Mouse (Mus musculus) neural tube, embryonic 15.5 days (tissue): ENCODE results near the gene Ostn. TPM values are rescaled to one million over a fixed set of nuclear protein-coding genes. Genes with fewer than 3 reads are reported as not detected.

ENCODE experiments used
- ATAC-seq: fragments of 200-750 bp; cut with Nextera tagmentation; 2 replicates; pipeline ENCODE4 v1.8.0; 2017; ENCODE audit warnings: mild to moderate bottlenecking, moderate TSS enrichment, moderate library complexity; ENCODE audit not compliant: low FRiP score
- H3K27ac ChIP-seq: fragments of 300-500 bp; sonication (generic); replicated peaks from 2 replicates; pipeline ENCODE4 v1.5.1; 2015; ENCODE audit warnings: mild to moderate bottlenecking, inconsistent platforms
- H3K27me3 ChIP-seq: fragments of 300-500 bp; sonication (generic); replicated peaks from 2 replicates; pipeline ENCODE4 v1.6.1; 2015; ENCODE audit warnings: inconsistent platforms
- H3K36me3 ChIP-seq: fragments of 300-500 bp; sonication (generic); 2 replicates; pipeline ENCODE4 v1.6.1; 2015; ENCODE audit warnings: inconsistent platforms
- H3K4me1 ChIP-seq: fragments of 300-500 bp; sonication (generic); 2 replicates; pipeline ENCODE4 v1.6.1; 2015; ENCODE audit warnings: inconsistent platforms
- H3K4me2 ChIP-seq: fragments of 300-500 bp; sonication (generic); 2 replicates; pipeline ENCODE4 v1.6.1; 2015; ENCODE audit warnings: inconsistent platforms, mild to moderate bottlenecking, moderate library complexity
- H3K4me3 ChIP-seq: fragments of 300-500 bp; sonication (generic); replicated peaks from 2 replicates; pipeline ENCODE4 v1.5.1; 2015; ENCODE audit warnings: mild to moderate bottlenecking, inconsistent platforms
- H3K9ac ChIP-seq: fragments of 300-500 bp; sonication (generic); replicated peaks from 2 replicates; pipeline ENCODE4 v1.6.1; 2015; ENCODE audit warnings: mild to moderate bottlenecking, inconsistent platforms
- H3K9me3 ChIP-seq: fragments of 300-500 bp; sonication (generic); replicated peaks from 2 replicates; pipeline ENCODE4 v1.6.1; 2016; ENCODE audit warnings: inconsistent platforms
- WGBS: fragments of 180-500 bp; shearing (Covaris S2); methylation state at CpG from one replicate; pipeline ENCODE4 v1.1.7; 2015; ENCODE audit warnings: mixed read lengths; 5-methylcytosine and 5-hydroxymethylcytosine counted together
- polyA plus RNA-seq: library from polyadenylated mRNA; unstranded; fragments of >200 nt; fragmentation: Nextera tagmentation; extraction: Ambion mirVana; gene quantifications from 2 replicates; pipeline ENCODE4 v1.2.1, GENCODE M21; 2015

Gene Ostn
- polyA plus RNA-seq, 1 experiment from 2014 or later = 0.24 TPM

GRCm38 (mm10) chr16:27387634-27388611, 80.6 kb downstream of the Ostn start:
- H3K27ac ChIP-seq = peak overlapping the region; percentile 97
- no peaks in the 10 kb centered on the region for H3K9me3 ChIP-seq
- H3K27me3 ChIP-seq = no peaks in the 10 kb centered on the region
- peak overlapping the region; percentile 8; the same call in 1 of the 2 replicates for H3K9ac ChIP-seq
- H3K4me2 ChIP-seq = peak overlapping the region; percentile 71
- peak overlapping the region; percentile 96 for H3K4me3 ChIP-seq
- H3K4me1 ChIP-seq = peaks cover 32% of the 10 kb centered on the region
- H3K36me3 ChIP-seq = no peaks in the 10 kb centered on the region
- 0 out of 2 replicates have a peak, but pooled peaks have one; percentile 8 for ATAC-seq
- WGBS = 51% methylated on average over 12 of the region's 12 CpGs

- under 1% methylated on average over 34 of the region's 69 CpGs for WGBS
- ATAC-seq = peak; percentile 95
These were observed 81.6 kb downstream of the Ostn start, which contains the start of gene Ccdc50 for GRCm38 (mm10) chr16:27388761-27389451. TSS of gene Ccdc50 (plus strand) at chr16:27388869.

GRCm38 (mm10) chr16:27389534-27390282, 82.4 kb downstream of the Ostn start:
- Histone ChIP-seq H3K9ac (peak overlapping the region; percentile 99), H3K36me3 (no peaks in the 10 kb centered on the region), H3K4me3 (peak overlapping the region; percentile 96), H3K27me3 (no peaks in the 10 kb centered on the region), H3K27ac (peak overlapping the region; percentile 97), H3K4me2 (peak overlapping the region; percentile 71), H3K4me1 (peaks cover 37% of the 10 kb centered on the region), H3K9me3 (no peaks in the 10 kb centered on the region)
- ATAC-seq = no peak; the same call in none of the 2 replicates
- WGBS = 12% methylated on average over 7 of the region's 7 CpGs

More at GRCm38 (mm10) chr16:27388761-27389451, 81.6 kb downstream of the Ostn start, which contains the start of gene Ccdc50:
- Histone ChIP-seq H3K36me3 (no peaks in the 10 kb centered on the region), H3K27me3 (no peaks in the 10 kb centered on the region), H3K4me2 (peak within 1 kb of the TSS; percentile 71), H3K4me3 (peak within 1 kb of the TSS; percentile 96), H3K4me1 (peaks cover 37% of the 10 kb centered on the region), H3K9me3 (no peaks in the 10 kb centered on the region), H3K9ac (peak within 1 kb of the TSS; percentile 99), H3K27ac (peak within 1 kb of the TSS; percentile 97)

- no peak for ATAC-seq
- Histone ChIP-seq H3K27ac (no peak overlapping the region), H3K4me3 (peak overlapping the region; percentile 96), H3K4me1 (peaks cover 37% of the 10 kb centered on the region), H3K36me3 (no peaks in the 10 kb centered on the region), H3K27me3 (no peaks in the 10 kb centered on the region), H3K9me3 (no peaks in the 10 kb centered on the region), H3K4me2 (peak overlapping the region; percentile 71), H3K9ac (peak overlapping the region; percentile 99; the same call in 1 of the 2 replicates)
- WGBS = 81% methylated on average over 4 of the region's 4 CpGs
These were observed 83.0 kb downstream of the Ostn start for GRCm38 (mm10) chr16:27390306-27390705.

GRCm38 (mm10) chr16:27391845-27392244, 84.6 kb downstream of the Ostn start:
- WGBS = 89% methylated on average over 2 of the region's 2 CpGs
- 0 out of 2 replicates have a peak, but pooled peaks cover 2% of the 10 kb centered on the region for H3K36me3 ChIP-seq
- H3K4me2 ChIP-seq = peak overlapping the region; percentile 7
- peaks cover 37% of the 10 kb centered on the region for H3K4me1 ChIP-seq
- no peaks in the 10 kb centered on the region for H3K27me3 ChIP-seq
- H3K4me3 ChIP-seq = no peak overlapping the region
- no peak for ATAC-seq
- no peak overlapping the region for H3K9ac ChIP-seq
- H3K27ac ChIP-seq = no peak overlapping the region
- H3K9me3 ChIP-seq = no peaks in the 10 kb centered on the region

- no peaks in the 10 kb centered on the region for H3K9me3 ChIP-seq
- H3K4me2 ChIP-seq = no peak overlapping the region
- ATAC-seq = no peak
- H3K27ac ChIP-seq = no peak overlapping the region
- H3K27me3 ChIP-seq = no peaks in the 10 kb centered on the region
- 0 out of 2 replicates have a peak, but pooled peaks cover 2% of the 10 kb centered on the region for H3K36me3 ChIP-seq
- H3K4me1 ChIP-seq = peaks cover 24% of the 10 kb centered on the region
- H3K4me3 ChIP-seq = no peak overlapping the region
- no peak overlapping the region for H3K9ac ChIP-seq
- 92% methylated on average over 4 of the region's 4 CpGs for WGBS
These were observed 88.2 kb downstream of the Ostn start for GRCm38 (mm10) chr16:27395251-27396037.

- Histone ChIP-seq H3K4me1 (peaks cover 14% of the 10 kb centered on the region), H3K9me3 (no peaks in the 10 kb centered on the region), H3K4me2 (no peak overlapping the region), H3K4me3 (no peak overlapping the region), H3K27ac (no peak overlapping the region), H3K36me3 (0 out of 2 replicates have a peak, but pooled peaks cover 2% of the 10 kb centered on the region), H3K27me3 (no peaks in the 10 kb centered on the region), H3K9ac (no peak overlapping the region)
- 100% methylated on average over 1 of the region's 1 CpGs for WGBS
- ATAC-seq = no peak
These were observed 89.7 kb downstream of the Ostn start for GRCm38 (mm10) chr16:27396951-27397350.

- H3K27me3 ChIP-seq = no peaks in the 10 kb centered on the region
- H3K4me2 ChIP-seq = no peak overlapping the region
- no peak for ATAC-seq
- H3K9me3 ChIP-seq = no peaks in the 10 kb centered on the region
- H3K9ac ChIP-seq = no peak overlapping the region
- 0 out of 2 replicates have a peak, but pooled peaks cover 2% of the 10 kb centered on the region for H3K36me3 ChIP-seq
- 0 out of 2 replicates have a peak, but pooled peaks cover 4% of the 10 kb centered on the region for H3K4me1 ChIP-seq
- 89% methylated on average over 3 of the region's 3 CpGs for WGBS
- H3K27ac ChIP-seq = no peak overlapping the region
- no peak overlapping the region for H3K4me3 ChIP-seq
These were observed 91.9 kb downstream of the Ostn start for GRCm38 (mm10) chr16:27399026-27399718.

- Histone ChIP-seq H3K4me1 (0 out of 2 replicates have a peak, but pooled peaks cover 4% of the 10 kb centered on the region), H3K27ac (no peak overlapping the region), H3K4me2 (no peak overlapping the region), H3K9me3 (no peaks in the 10 kb centered on the region), H3K27me3 (no peaks in the 10 kb centered on the region), H3K9ac (no peak overlapping the region), H3K36me3 (0 out of 2 replicates have a peak, but pooled peaks cover 2% of the 10 kb centered on the region), H3K4me3 (no peak overlapping the region)
- 89% methylated on average over 6 of the region's 6 CpGs for WGBS
- no peak for ATAC-seq
These were observed 92.5 kb downstream of the Ostn start for GRCm38 (mm10) chr16:27399719-27400253.
